Mouse (Mus musculus) heart, postnatal 25 days (tissue): ENCODE measurements around the gene Manea. TPM values are rescaled to one million over a fixed set of nuclear protein-coding genes. Genes with fewer than 3 reads are reported as not detected.
A peak's percentile ranks its signal among the peaks of the same experiment; 100 is the strongest.
"Not testable (repeated sequence)": the region's sequence is repeated elsewhere in the genome, so short reads cannot be mapped to it uniquely, and the experiment has no call there.

ENCODE experiments used
- DNase-seq: peaks from one replicate; pipeline ENCODE4 v3.0.0; 2022; ENCODE audit warnings: low spot score
- intact Hi-C: fragments of 180-260 bp; cut with DNase I; formaldehyde crosslinking; loops from one replicate; pipeline ENCODE4 v1.15.1; 2025
- total RNA-seq, 2 experiments: library from RNA; stranded (reverse); gene quantifications; 2 replicates each; pipeline ENCODE4 v1.2.3; 2021

The Manea gene
- 10 to 100 TPM; 14.9 to 18.0 TPM for total RNA-seq

DNA sequence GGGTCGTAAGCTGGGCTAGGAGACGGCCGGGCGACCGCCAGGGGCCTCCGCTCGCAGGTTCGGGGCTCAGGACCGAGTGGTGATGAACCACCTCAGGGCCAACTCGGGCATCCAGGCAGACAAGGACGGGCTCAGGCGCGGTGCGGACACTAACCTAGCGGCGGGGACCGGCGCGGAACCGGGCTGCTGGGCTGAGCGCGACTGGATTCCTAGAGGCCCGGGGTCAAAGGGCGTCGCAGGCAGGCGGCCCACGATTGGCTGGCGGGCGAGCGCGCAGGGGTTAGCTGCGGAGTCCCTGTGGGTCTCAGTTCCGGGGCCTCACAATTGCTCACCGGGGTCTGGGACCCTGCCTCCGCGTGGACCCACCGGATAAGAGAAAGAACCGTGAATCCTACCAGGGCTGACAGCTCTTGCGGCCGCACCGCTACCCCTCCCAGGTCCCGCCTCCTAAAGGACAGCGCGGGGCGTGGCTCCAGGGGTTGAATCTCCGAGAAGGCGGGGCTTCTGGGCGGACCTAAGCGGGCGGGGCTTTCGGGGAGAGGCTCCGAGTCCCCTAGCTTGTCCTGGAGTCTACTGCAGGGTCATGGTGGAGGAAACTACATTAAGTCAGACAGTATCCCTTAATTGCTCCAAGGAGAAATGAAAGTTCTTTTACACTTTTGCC is at the start of gene Manea:
Gene Manea (minus strand): TSS at position 449 of the 664 bp plus-strand sequence.
- DNase-seq: peak; percentile 89
- intact Hi-C loops: no loop called here

DNA sequence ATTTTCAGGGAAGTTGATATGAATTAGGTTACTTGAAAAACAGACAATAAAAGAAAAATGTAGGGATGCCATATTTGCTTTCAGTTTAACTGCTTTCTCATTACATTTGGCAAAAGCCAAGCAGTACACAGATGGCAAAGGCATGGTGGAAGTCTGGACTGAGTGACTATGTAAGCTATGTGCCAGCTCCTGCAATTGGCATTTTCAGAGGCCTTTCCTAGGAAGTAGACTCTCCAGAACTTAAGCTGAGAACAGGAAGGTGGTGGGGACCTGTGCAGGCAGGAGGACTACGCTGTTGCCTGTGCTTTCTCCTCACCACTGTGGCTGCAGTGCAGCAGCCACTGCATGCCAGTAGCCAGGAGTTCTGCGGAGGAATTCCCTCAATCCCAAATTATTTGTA is 7.9 kb upstream of the Manea start:
- intact Hi-C loops: no loop called here
- DNase-seq: no peak

- no peak for DNase-seq
- intact Hi-C loops: no loop called here
Observed at GRCm38 (mm10) chr4:26353643-26354231, 7.0 kb upstream of the Manea start.

GRCm38 (mm10) chr4:26347239-26347638 is 548 bp upstream of the Manea start:
- intact Hi-C loops: no loop called here
- no peak for DNase-seq

GRCm38 (mm10) chr4:26345741-26346442 is 799 bp downstream of the Manea start:
- no peak for DNase-seq
- intact Hi-C loops: no loop called here

GRCm38 (mm10) chr4:26345080-26345479 is 1.6 kb downstream of the Manea start:
- DNase-seq: no peak
- intact Hi-C loops: no loop called here

- intact Hi-C loops: no loop called here
- DNase-seq: no peak
Observed at GRCm38 (mm10) chr4:26342346-26342745, 4.3 kb downstream of the Manea start.

GRCm38 (mm10) chr4:26338604-26339003 is 8.1 kb downstream of the Manea start:
- no peak for DNase-seq
- intact Hi-C loops: no loop called here

DNA sequence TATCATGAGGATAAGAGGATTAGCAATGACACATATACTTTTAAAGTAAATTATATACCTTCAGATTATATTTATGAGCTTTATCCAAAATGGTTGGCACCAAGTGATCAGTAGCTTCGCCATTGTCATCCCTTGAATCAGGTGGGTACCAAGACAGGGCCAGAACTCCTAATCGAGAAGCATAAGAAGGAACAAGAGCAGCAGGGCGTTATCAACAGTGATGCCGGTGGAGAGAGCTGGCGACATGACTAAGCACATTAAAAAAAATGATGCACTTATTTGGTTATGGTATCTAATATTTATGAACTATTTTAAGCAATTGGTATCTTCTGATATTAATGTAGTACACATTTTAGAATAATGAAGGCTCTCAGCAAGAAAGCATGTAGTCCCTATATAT is 10.1 kb downstream of the Manea start:
- intact Hi-C loops: no loop called here
- no peak for DNase-seq

GRCm38 (mm10) chr4:26304731-26305130 is 42.0 kb downstream of the Manea start:
- intact Hi-C loops, DNase-seq: not testable (repeated sequence)

- intact Hi-C loops: no loop called here
- no peak for DNase-seq
Observed at GRCm38 (mm10) chr4:26277112-26277716, 69.5 kb downstream of the Manea start.

GRCm38 (mm10) chr4:26276264-26276663 is 70.4 kb downstream of the Manea start:
- intact Hi-C loops: no loop called here
- DNase-seq: no peak

- intact Hi-C loops: no loop called here
- no peak for DNase-seq
Observed at GRCm38 (mm10) chr4:26275769-26276168, 70.9 kb downstream of the Manea start.
